Mouse (Mus musculus): ENCODE data around the gene Dbx1. TPM values are rescaled to one million over a fixed set of nuclear protein-coding genes. Genes with fewer than 3 reads are reported as not detected.
A peak's percentile ranks its signal among the peaks of the same experiment; 100 is the strongest.

The Dbx1 gene
- polyA plus RNA-seq, 1 experiment: 0.05 TPM

DNA sequence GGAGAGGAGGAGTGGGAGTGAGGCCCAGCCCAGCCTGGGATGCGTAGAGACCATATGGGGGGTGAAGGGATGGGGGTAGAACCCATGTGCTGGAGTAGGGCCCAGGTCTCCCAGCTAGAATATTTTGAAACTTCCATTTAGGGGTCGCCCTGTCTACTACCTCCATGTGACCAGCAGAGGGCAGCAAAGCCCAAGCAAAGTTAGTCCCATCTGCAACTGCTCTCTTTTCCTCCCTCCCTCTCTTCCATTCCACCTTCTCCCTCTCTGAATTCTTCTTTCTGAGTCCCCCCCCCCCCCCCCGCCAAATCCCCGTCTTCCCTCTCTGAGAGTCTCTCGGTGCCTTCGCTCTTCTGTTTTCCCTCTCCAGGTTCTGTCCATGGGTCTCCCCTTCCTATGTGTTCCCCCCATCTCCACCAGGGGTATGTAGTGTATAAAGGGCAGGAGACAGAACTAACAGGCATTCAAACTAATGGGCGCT lies 20.4 kb downstream of the Dbx1 start:
- H3K4me3 ChIP-seq (ENCODE audit: control insufficient read depth, insufficient read depth, low read length): no peak overlapping the region
- no peaks in the 10 kb centered on the region for H3K36me3 ChIP-seq (ENCODE audit: control insufficient read depth, insufficient read depth, low read length)
- 5% methylated on average over 7 of the region's 7 CpGs for WGBS
- no peaks in the 10 kb centered on the region for H3K4me1 ChIP-seq (replicated peaks; ENCODE audit: control insufficient read depth, insufficient read depth, low read length)
- H3K27ac ChIP-seq (ENCODE audit: control insufficient read depth, insufficient read depth, low read length): no peak overlapping the region
- no peaks in the 10 kb centered on the region for H3K27me3 ChIP-seq (ENCODE audit: control insufficient read depth, insufficient read depth, low read length)
- TF ChIP-seq CTCF (IDR thresholded peaks at IDR 0.05; ENCODE audit: borderline replicate concordance, control insufficient read depth, extremely low read depth, insufficient read depth, low read length, poor library complexity) (no peak), POLR2A (IDR thresholded peaks at IDR 0.05; ENCODE audit: control insufficient read depth, extremely low read depth, insufficient read depth, low read length, poor library complexity) (no peak)
- peak; percentile 60 for DNase-seq

DNA sequence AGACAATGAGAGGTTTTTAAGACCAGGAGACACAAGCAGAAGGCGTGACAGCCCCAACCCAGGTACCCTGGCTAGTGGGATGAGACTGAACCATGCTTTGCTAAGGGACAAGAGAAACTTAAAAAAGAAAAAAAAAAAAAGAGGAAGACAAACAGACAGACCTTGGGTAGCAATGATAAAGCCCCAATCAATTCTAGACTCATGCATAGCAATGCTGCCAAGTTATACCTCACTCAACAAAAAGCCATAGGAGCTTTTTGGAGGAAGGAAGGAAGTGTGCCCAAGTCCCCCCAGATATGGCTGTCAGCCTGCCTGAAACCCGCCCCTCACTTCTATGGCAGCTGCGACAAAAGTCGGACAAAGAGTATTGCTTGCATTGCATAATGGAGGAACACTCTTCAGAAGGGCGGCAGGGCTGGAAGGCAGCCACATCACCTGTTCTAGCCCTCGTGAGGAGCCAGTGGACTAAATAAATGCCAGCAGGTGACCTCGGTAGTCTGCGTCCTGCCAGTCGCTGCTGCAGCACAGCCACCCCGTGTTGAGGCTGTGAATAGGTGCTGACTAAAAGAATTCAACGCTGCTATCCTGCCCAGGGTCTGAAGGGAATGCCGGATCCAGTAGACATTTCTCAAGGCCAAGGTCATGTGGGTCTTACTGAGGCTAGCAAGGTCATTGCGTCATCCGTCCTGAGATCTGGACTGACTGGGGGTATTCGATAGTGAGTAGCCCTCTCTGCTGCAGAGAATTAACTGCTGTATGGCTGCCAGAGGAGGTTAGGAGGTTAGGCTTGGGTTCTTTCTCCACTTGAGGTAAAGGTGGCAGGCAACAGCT lies 31.5 kb downstream of the Dbx1 start:
- DNase-seq: no peak
- WGBS: 81% methylated on average over 15 of the region's 15 CpGs
- H3K27me3 ChIP-seq (ENCODE audit: control insufficient read depth, insufficient read depth, low read length): no peaks in the 10 kb centered on the region
- no peaks in the 10 kb centered on the region for H3K36me3 ChIP-seq (ENCODE audit: control insufficient read depth, insufficient read depth, low read length)
- peaks cover 24% of the 10 kb centered on the region for H3K4me1 ChIP-seq (replicated peaks; ENCODE audit: control insufficient read depth, insufficient read depth, low read length)
- H3K4me3 ChIP-seq (ENCODE audit: control insufficient read depth, insufficient read depth, low read length): no peak overlapping the region
- H3K27ac ChIP-seq (ENCODE audit: control insufficient read depth, insufficient read depth, low read length): no peak overlapping the region
- TF ChIP-seq POLR2A (IDR thresholded peaks at IDR 0.05; ENCODE audit: control insufficient read depth, extremely low read depth, insufficient read depth, low read length, poor library complexity): no peak
- TF ChIP-seq CTCF (IDR thresholded peaks at IDR 0.05; ENCODE audit: borderline replicate concordance, control insufficient read depth, extremely low read depth, insufficient read depth, low read length, poor library complexity): no peak

DNA sequence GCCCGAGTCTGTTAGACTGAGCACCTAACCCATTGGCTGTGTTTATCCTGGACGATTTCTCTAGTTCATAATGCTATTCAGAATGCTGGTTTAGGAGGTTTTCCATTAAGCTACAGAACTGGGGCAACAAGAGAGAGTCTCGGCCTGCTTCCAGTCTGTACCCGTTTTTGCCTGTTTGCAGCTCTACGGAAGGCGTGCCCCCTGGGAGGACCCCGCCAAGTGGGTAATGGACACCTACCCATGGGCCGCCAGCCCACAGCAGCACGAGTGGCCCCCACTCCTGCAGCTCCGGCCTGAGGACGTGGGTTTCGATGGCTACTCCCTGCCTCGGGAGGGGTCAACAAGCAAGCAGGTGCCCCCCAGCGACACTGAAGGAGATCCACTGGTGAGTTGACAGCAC lies 32.4 kb downstream of the Dbx1 start:
- Histone ChIP-seq H3K27ac (ENCODE audit: control insufficient read depth, insufficient read depth, low read length) (no peak overlapping the region), H3K27me3 (ENCODE audit: control insufficient read depth, insufficient read depth, low read length) (no peaks in the 10 kb centered on the region), H3K36me3 (ENCODE audit: control insufficient read depth, insufficient read depth, low read length) (no peaks in the 10 kb centered on the region), H3K4me1 (replicated peaks; ENCODE audit: control insufficient read depth, insufficient read depth, low read length) (peaks cover 24% of the 10 kb centered on the region), H3K4me3 (ENCODE audit: control insufficient read depth, insufficient read depth, low read length) (no peak overlapping the region)
- TF ChIP-seq CTCF (IDR thresholded peaks at IDR 0.05; ENCODE audit: borderline replicate concordance, control insufficient read depth, extremely low read depth, insufficient read depth, low read length, poor library complexity): no peak
- no peak for TF ChIP-seq POLR2A (IDR thresholded peaks at IDR 0.05; ENCODE audit: control insufficient read depth, extremely low read depth, insufficient read depth, low read length, poor library complexity)
- no peak for DNase-seq
- 97% methylated on average over 14 of the region's 14 CpGs for WGBS

DNA sequence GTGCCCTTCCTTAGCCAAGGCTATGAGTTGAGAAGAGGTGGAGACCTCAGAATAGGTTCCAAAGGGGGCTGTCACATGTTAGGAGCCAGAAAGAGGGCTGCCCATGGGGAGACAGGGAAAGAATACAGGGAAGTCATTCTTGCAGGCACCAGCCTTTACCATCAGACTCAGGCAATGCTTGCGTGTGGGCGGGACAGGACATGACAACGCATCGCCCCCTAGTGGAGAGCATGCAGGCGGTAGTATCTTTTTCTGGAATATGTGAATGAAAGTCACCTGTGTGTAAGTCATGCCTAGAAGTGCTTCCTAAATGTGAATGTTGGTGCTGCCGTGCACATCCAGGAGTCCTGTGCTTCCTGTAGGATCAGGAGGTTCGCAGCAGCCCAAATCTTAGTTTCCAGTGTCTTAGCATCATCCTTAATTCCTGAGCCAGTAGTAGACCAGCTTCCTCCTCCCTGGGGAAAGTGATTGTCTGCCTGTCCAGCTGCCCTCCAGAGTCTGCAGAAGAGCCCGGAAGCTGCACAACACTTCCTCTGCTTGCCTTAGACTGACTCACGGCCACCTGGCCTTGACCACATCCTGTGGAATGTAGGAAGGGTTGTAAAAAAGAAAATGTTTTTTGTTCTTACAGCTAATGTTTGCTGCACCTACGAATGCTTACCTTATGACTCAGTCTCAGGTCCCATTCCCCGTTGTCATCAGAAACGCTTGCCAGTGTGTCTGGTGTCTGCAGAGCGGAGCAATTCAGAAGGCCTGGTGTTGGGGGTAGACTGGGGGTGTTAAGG lies 35.3 kb downstream of the Dbx1 start:
- TF ChIP-seq POLR2A (IDR thresholded peaks at IDR 0.05; ENCODE audit: control insufficient read depth, extremely low read depth, insufficient read depth, low read length, poor library complexity): no peak
- TF ChIP-seq CTCF (IDR thresholded peaks at IDR 0.05; ENCODE audit: borderline replicate concordance, control insufficient read depth, extremely low read depth, insufficient read depth, low read length, poor library complexity): peak; percentile 77; the same call in 1 of the 2 replicates
- Histone ChIP-seq H3K36me3 (ENCODE audit: control insufficient read depth, insufficient read depth, low read length) (no peaks in the 10 kb centered on the region), H3K4me3 (ENCODE audit: control insufficient read depth, insufficient read depth, low read length) (no peak overlapping the region), H3K27me3 (ENCODE audit: control insufficient read depth, insufficient read depth, low read length) (no peaks in the 10 kb centered on the region), H3K27ac (ENCODE audit: control insufficient read depth, insufficient read depth, low read length) (peak overlapping the region; percentile 94), H3K4me1 (replicated peaks; ENCODE audit: control insufficient read depth, insufficient read depth, low read length) (peaks cover 24% of the 10 kb centered on the region)
- 3% methylated on average over 13 of the region's 13 CpGs for WGBS
- peak; percentile 81 for DNase-seq

DNA sequence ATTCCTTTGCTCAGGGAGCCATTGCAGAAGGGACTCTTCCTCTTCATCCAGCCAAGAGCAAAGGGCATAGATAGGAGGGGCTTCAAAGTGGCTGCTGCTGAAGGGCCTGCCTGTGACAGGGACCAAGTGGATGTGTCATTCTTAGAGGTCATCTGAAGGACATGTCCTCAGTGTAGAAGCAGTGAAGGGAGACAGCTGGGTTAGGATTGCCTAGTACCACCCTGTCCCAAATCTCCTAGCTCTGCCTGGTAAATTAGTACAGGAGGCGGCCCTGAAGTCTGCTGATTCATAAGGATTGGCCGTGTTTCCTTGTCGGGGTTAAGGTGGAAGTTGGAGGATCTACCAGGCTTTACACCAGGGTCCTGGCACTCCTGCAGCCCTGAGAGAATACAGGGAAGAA lies 36.7 kb downstream of the Dbx1 start:
- peaks cover under 1% of the 10 kb centered on the region; the same call in 1 of the 2 replicates for H3K36me3 ChIP-seq (ENCODE audit: control insufficient read depth, insufficient read depth, low read length)
- H3K27me3 ChIP-seq (ENCODE audit: control insufficient read depth, insufficient read depth, low read length): no peaks in the 10 kb centered on the region
- H3K4me3 ChIP-seq (ENCODE audit: control insufficient read depth, insufficient read depth, low read length): no peak overlapping the region
- 93% methylated on average over 3 of the region's 3 CpGs for WGBS
- no peak overlapping the region for H3K27ac ChIP-seq (ENCODE audit: control insufficient read depth, insufficient read depth, low read length)
- DNase-seq: no peak
- TF ChIP-seq POLR2A (IDR thresholded peaks at IDR 0.05; ENCODE audit: control insufficient read depth, extremely low read depth, insufficient read depth, low read length, poor library complexity) (no peak), CTCF (IDR thresholded peaks at IDR 0.05; ENCODE audit: borderline replicate concordance, control insufficient read depth, extremely low read depth, insufficient read depth, low read length, poor library complexity) (no peak)
- peaks cover 29% of the 10 kb centered on the region for H3K4me1 ChIP-seq (replicated peaks; ENCODE audit: control insufficient read depth, insufficient read depth, low read length)

DNA sequence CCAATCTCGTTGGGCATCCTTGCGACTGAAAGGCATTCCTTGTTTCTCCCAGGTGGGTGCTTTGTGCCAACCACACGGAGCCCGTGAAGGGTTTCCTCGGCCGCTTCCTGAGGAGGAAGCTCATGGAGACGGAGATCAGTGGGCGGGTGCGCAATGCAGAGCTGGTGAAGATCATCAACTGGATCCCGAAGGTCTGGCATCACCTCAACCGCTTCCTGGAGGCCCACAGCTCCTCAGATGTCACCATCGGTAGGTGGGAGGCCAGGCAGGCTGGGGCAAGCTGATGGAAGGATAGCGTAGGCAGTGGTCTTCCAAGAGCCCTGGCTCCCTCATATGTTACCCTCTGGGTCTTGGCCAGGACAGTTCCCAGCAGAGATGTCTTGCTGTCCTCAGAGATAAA lies 38.4 kb downstream of the Dbx1 start:
- Histone ChIP-seq H3K36me3 (ENCODE audit: control insufficient read depth, insufficient read depth, low read length) (peaks cover 3% of the 10 kb centered on the region; the same call in 1 of the 2 replicates), H3K27ac (ENCODE audit: control insufficient read depth, insufficient read depth, low read length) (no peak overlapping the region), H3K27me3 (ENCODE audit: control insufficient read depth, insufficient read depth, low read length) (no peaks in the 10 kb centered on the region), H3K4me3 (ENCODE audit: control insufficient read depth, insufficient read depth, low read length) (no peak overlapping the region), H3K4me1 (replicated peaks; ENCODE audit: control insufficient read depth, insufficient read depth, low read length) (peaks cover 29% of the 10 kb centered on the region)
- WGBS: 97% methylated on average over 13 of the region's 13 CpGs
- TF ChIP-seq CTCF (IDR thresholded peaks at IDR 0.05; ENCODE audit: borderline replicate concordance, control insufficient read depth, extremely low read depth, insufficient read depth, low read length, poor library complexity) (no peak), POLR2A (IDR thresholded peaks at IDR 0.05; ENCODE audit: control insufficient read depth, extremely low read depth, insufficient read depth, low read length, poor library complexity) (no peak)
- DNase-seq: no peak
